Mouse (Mus musculus): ENCODE measurements at regions not wholly inside any gene's neighbourhood (a gene's known extent, or its start where the extent isn't known, plus 50 kb on each side); places are given as distances from the start of the nearest gene placed in this dataset.

DNA sequence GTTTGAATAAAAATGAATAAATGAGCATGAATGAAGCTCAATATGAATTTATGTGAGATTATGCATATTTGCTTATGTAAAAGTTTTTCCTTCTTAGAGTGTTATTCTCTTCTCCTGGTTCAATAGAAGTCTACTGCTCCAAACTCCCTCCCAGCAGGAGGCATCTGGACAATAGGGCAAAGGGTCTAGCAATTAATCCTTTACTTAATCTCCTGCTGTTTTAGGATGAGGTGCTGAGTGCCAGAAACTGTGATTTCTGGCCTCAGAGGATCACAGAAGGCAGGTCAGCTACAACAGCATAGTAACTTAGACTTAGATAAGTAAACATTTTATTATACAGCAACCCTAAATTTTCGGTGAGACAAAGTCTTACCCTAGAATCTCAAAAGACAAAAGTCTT is 57.6 kb upstream of the Gm15446 start:
- no peak for TF ChIP-seq CTCF (IDR thresholded peaks at IDR 0.05; ENCODE audit: control insufficient read depth, insufficient read depth, insufficient replicate concordance, low read depth, low read length)
- TF ChIP-seq POLR2A (IDR thresholded peaks at IDR 0.05; ENCODE audit: control insufficient read depth, low read depth, low read length): no peak
